Mouse (Mus musculus) spleen, adult 2 months (tissue): ENCODE results near the gene Klf2. TPM values are rescaled to one million over a fixed set of nuclear protein-coding genes. Genes with fewer than 3 reads are reported as not detected.

Experiments
- DNase-seq, 2 experiments: peaks; one replicate each; pipeline versions ENCODE4 v3.0.0 to v3.0.0-alpha.2; 2012 to 2021; ENCODE audit warnings: low spot score in 2 of 2, low read depth in 1 of 2
- H3K27ac ChIP-seq: fragments of 200-500 bp; 2 replicates; pipeline ENCODE4 v1.5.1; 2012; ENCODE audit warnings: low read length, inconsistent platforms; ENCODE audit not compliant: insufficient read depth
- H3K27me3 ChIP-seq: fragments of 200-500 bp; 2 replicates; pipeline ENCODE4 v1.6.1; 2012; ENCODE audit warnings: mild to moderate bottlenecking, moderate library complexity, low read length, inconsistent platforms; ENCODE audit not compliant: control insufficient read depth, insufficient read depth
- H3K36me3 ChIP-seq: fragments of 200-500 bp; 2 replicates; pipeline ENCODE4 v1.6.1; 2012; ENCODE audit warnings: mild to moderate bottlenecking, low read length, inconsistent platforms; ENCODE audit not compliant: control insufficient read depth, insufficient read depth
- H3K4me1 ChIP-seq: fragments of 200-500 bp; 2 replicates; pipeline ENCODE4 v1.6.1; 2011; ENCODE audit warnings: inconsistent platforms; ENCODE audit not compliant: control insufficient read depth, insufficient read depth, insufficient read length
- H3K4me3 ChIP-seq: fragments of 200-500 bp; 2 replicates; pipeline ENCODE4 v1.5.1; 2011; ENCODE audit warnings: mild to moderate bottlenecking, inconsistent platforms; ENCODE audit not compliant: insufficient read depth, insufficient read length; ENCODE audit errors: extremely low read depth
- CTCF ChIP-seq: fragments of 200-500 bp; IDR thresholded peaks from 2 replicates; pipeline ENCODE4 v1.5.1; 2011; ENCODE audit warnings: mild to moderate bottlenecking, inconsistent platforms; ENCODE audit not compliant: insufficient read depth, insufficient read length, insufficient replicate concordance; ENCODE audit errors: extremely low read depth
- POLR2A ChIP-seq: fragments of 200-500 bp; IDR thresholded peaks from 2 replicates; pipeline ENCODE4 v1.6.1; 2011; ENCODE audit warnings: low read depth, low read length, inconsistent platforms
- WGBS: fragments of 180-500 bp; shearing (Covaris S2); methylation state at CpG from one replicate; pipeline ENCODE4 v1.1.7; 2018; 5-methylcytosine and 5-hydroxymethylcytosine counted together
- polyA plus RNA-seq: library from polyadenylated mRNA; depleted of rRNA; stranded (reverse); fragments of >200 nt; gene quantifications from 2 replicates; pipeline ENCODE4 v1.2.3, GENCODE M21; 2012

Klf2 gene
- polyA plus RNA-seq, 1 experiment = 219 TPM

GRCm38 (mm10) chr8:72321635-72322441, 3.0 kb downstream of the Klf2 start:
- H3K27ac ChIP-seq = peak overlapping the region; percentile 90

GRCm38 (mm10) chr8:72322471-72322889, 3.6 kb downstream of the Klf2 start:
- 7% methylated on average over 7 of the region's 7 CpGs for whole genome bisulfite sequencing
- Histone ChIP-seq H3K4me1 (peaks cover 15% of the 10 kb centered on the region), H3K27me3 (no peaks in the 10 kb centered on the region), H3K27ac (peak overlapping the region; percentile 90), H3K4me3 (peak overlapping the region; percentile 95), H3K36me3 (peaks cover 39% of the 10 kb centered on the region)
- peak; percentile 62 to 70 for DNase-seq
- TF ChIP-seq CTCF (no peak), POLR2A (peak; percentile 13; the same call in 1 of the 2 replicates)

More at GRCm38 (mm10) chr8:72321635-72322441, 3.0 kb downstream of the Klf2 start:
- WGBS = 49% methylated on average over 20 of the region's 20 CpGs
- no peak for TF ChIP-seq POLR2A
- Histone ChIP-seq H3K27me3 (no peaks in the 10 kb centered on the region), H3K4me3 (peak overlapping the region; percentile 95), H3K4me1 (peaks cover 19% of the 10 kb centered on the region), H3K36me3 (peaks cover 39% of the 10 kb centered on the region)
- DNase-seq = no peak

- H3K27me3 ChIP-seq = no peaks in the 10 kb centered on the region
- peak overlapping the region; percentile 90 for H3K27ac ChIP-seq
- peaks cover 10% of the 10 kb centered on the region for H3K4me1 ChIP-seq
- TF ChIP-seq POLR2A (no peak), CTCF (no peak)
- WGBS = 72% methylated on average over 6 of the region's 6 CpGs
- peak overlapping the region; percentile 95; the same call in 1 of the 2 replicates for H3K4me3 ChIP-seq
- H3K36me3 ChIP-seq = peaks cover 39% of the 10 kb centered on the region
- DNase-seq = no peak
Measured at GRCm38 (mm10) chr8:72323131-72323725, 4.4 kb downstream of the Klf2 start.

GRCm38 (mm10) chr8:72324036-72324706, 5.3 kb downstream of the Klf2 start:
- WGBS = 59% methylated on average over 10 of the region's 10 CpGs
- Histone ChIP-seq H3K27me3 (no peaks in the 10 kb centered on the region), H3K4me3 (no peak overlapping the region), H3K27ac (peak overlapping the region; percentile 56), H3K36me3 (peaks cover 39% of the 10 kb centered on the region), H3K4me1 (peaks cover 10% of the 10 kb centered on the region)
- DNase-seq = no peak
- TF ChIP-seq POLR2A (no peak), CTCF (no peak)

GRCm38 (mm10) chr8:72324708-72325107, 5.9 kb downstream of the Klf2 start:
- peaks cover 10% of the 10 kb centered on the region for H3K4me1 ChIP-seq
- no peak for DNase-seq
- TF ChIP-seq CTCF (no peak), POLR2A (no peak)
- no peaks in the 10 kb centered on the region for H3K27me3 ChIP-seq
- H3K36me3 ChIP-seq = peaks cover 34% of the 10 kb centered on the region
- 88% methylated on average over 2 of the region's 2 CpGs for WGBS
- no peak overlapping the region for H3K4me3 ChIP-seq
- H3K27ac ChIP-seq = peak overlapping the region; percentile 56; the same call in 1 of the 2 replicates

- Histone ChIP-seq H3K4me1 (peaks cover 17% of the 10 kb centered on the region; the same call in 1 of the 2 replicates), H3K27me3 (no peaks in the 10 kb centered on the region), H3K4me3 (no peak overlapping the region), H3K27ac (no peak overlapping the region), H3K36me3 (no peaks in the 10 kb centered on the region)
- 91% methylated on average over 3 of the region's 3 CpGs for WGBS
- no peak for TF ChIP-seq CTCF
- TF ChIP-seq POLR2A = no peak
- DNase-seq = no peak
Measured at GRCm38 (mm10) chr8:72329116-72329515, 10.3 kb downstream of the Klf2 start.

- H3K36me3 ChIP-seq = no peaks in the 10 kb centered on the region
- H3K4me3 ChIP-seq = no peak overlapping the region
- peaks cover 14% of the 10 kb centered on the region; the same call in 1 of the 2 replicates for H3K4me1 ChIP-seq
- TF ChIP-seq CTCF (no peak), POLR2A (no peak)
- H3K27me3 ChIP-seq = no peaks in the 10 kb centered on the region
- no peak for DNase-seq
- WGBS = 65% methylated on average over 6 of the region's 6 CpGs
- H3K27ac ChIP-seq = peak overlapping the region; percentile 28; the same call in 1 of the 2 replicates
Measured at GRCm38 (mm10) chr8:72330806-72331516, 12.1 kb downstream of the Klf2 start.
